Mouse (Mus musculus) lung, adult 2 months (tissue): ENCODE data around the gene Tlr9.

Experiments
- CTCF ChIP-seq: fragments of 200-500 bp; IDR thresholded peaks from 2 replicates; pipeline ENCODE4 v1.5.1; 2011; ENCODE audit warnings: mild to moderate bottlenecking, low read length, control low read depth; ENCODE audit not compliant: insufficient read depth
- POLR2A ChIP-seq: fragments of 200-500 bp; IDR thresholded peaks from 2 replicates; pipeline ENCODE4 v1.6.1; 2011; ENCODE audit warnings: low read depth, mild to moderate bottlenecking, control low read depth, low read length, borderline replicate concordance; ENCODE audit errors: extremely low read depth

DNA sequence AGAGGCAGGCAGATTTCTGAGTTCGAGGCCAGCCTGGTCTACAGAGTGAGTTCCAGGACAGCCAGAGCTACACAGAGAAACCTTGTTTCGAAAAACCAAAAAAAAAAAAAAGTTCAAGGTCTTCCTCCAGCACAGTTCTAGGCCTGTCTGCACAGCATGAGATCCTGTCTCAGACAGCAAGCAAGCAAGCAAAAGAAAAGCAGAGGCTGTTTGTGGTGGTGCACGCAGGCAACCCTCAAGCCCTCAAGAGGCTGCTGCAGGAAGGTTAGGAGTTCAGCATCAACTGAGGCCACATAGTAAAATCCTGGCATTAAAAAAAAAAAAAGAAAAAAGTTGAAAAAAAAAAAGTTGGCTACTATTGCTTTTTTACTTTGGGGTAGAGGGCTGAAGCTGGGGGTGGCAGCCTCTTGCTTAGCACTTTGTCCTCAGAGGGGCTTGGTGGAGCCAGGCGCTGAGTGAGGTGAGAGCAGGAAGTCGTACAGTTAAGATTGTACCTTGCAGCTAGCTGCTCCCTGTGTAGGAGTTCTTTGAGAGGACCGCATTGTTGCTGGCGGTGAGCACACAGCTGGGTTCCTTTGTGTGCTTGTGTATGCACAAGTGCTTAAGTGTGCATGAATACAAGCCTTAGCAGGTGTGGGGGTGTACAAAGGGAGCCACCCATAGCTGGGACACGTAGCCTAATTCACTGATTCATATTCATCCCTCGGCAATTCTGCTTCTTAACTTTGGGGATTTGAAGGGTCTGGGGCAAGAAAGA lies 11.4 kb upstream of the Tlr9 start:
- no peak for TF ChIP-seq CTCF
- no peak for TF ChIP-seq POLR2A
